In genomic region chr5:104415999-104416398, GRCm38 (mm10) we compare ENCODE assay signal across 25 mouse cellular contexts. TPM values are rescaled to one million over a fixed set of nuclear protein-coding genes. Genes with fewer than 3 reads are reported as not detected.
DNase-seq lines count a peak whose midpoint lies in the region; ATAC-seq and TF ChIP-seq lines count a peak whose summit lies in the region.
"Had no signal": no experiment of that assay in that cellular context is flagged by ENCODE, and none has a peak within 500 bp of the region (broad histone marks: within the 10 kb centered on the region; RNA-seq: fewer than 3 reads in every experiment).

No protein-coding gene starts in this region.

- no peak overlapping the region for H3K4me2 ChIP-seq in forebrain, embryonic 13.5 days
- no peak overlapping the region for H3K4me2 ChIP-seq in limb, embryonic 13.5 days (replicated peaks)
- H3K4me2 ChIP-seq: embryonic facial prominence, embryonic 15.5 days; heart, embryonic 11.5 days; heart, embryonic 15.5 days; hindbrain, embryonic 13.5 days; intestine, embryonic 15.5 days had no signal

- peak; percentile 68; the same call in 1 of the 2 replicates for ATAC-seq in forebrain, embryonic 13.5 days
- peak; percentile 54; the same call in 1 of the 2 replicates for ATAC-seq in limb, embryonic 13.5 days (ENCODE audit: low FRiP score, low read depth)
- ATAC-seq: hindbrain, postnatal 0 days; intestine, embryonic 15.5 days; Patski had no signal

- peaks cover 3% of the 10 kb centered on the region; the same call in 1 of the 2 replicates for H3K4me1 ChIP-seq in forebrain, embryonic 13.5 days
- no peaks in the 10 kb centered on the region for H3K4me1 ChIP-seq in forebrain, embryonic 10.5 days
- H3K4me1 ChIP-seq in embryonic fibroblast, embryonic 13.5 days (ENCODE audit: control insufficient read depth, insufficient read depth, low read length), result no peaks in the 10 kb centered on the region
- H3K4me1 ChIP-seq in limb, embryonic 13.5 days, result peaks cover 5% of the 10 kb centered on the region; the same call in 1 of the 2 replicates
- H3K4me1 ChIP-seq in kidney, adult 2 months (ENCODE audit: control insufficient read depth, insufficient read depth, low read length), result peaks cover 8% of the 10 kb centered on the region
- H3K4me1 ChIP-seq: embryonic facial prominence, embryonic 15.5 days; heart, embryonic 15.5 days; hindbrain, embryonic 13.5 days; intestine, embryonic 15.5 days had no signal

- no peaks in the 10 kb centered on the region for H3K36me3 ChIP-seq in forebrain, embryonic 13.5 days (ENCODE audit: poor library complexity, severe bottlenecking)
- H3K36me3 ChIP-seq in forebrain, embryonic 10.5 days (replicated peaks), result no peaks in the 10 kb centered on the region
- no peaks in the 10 kb centered on the region for H3K36me3 ChIP-seq in limb, embryonic 13.5 days
- H3K36me3 ChIP-seq in kidney, adult 2 months (ENCODE audit: control insufficient read depth, insufficient read depth, low read length), result no peaks in the 10 kb centered on the region
- H3K36me3 ChIP-seq: embryonic facial prominence, embryonic 15.5 days; heart, embryonic 15.5 days; hindbrain, embryonic 13.5 days; intestine, embryonic 15.5 days had no signal

- WGBS in forebrain, embryonic 13.5 days, result 34% methylated on average over 2 of the region's 2 CpGs
- WGBS in forebrain, embryonic 10.5 days, result 79% methylated on average over 2 of the region's 2 CpGs
- WGBS in limb, embryonic 13.5 days, result 13% methylated on average over 2 of the region's 2 CpGs
- 62% methylated on average over 2 of the region's 2 CpGs for WGBS in kidney, adult 2 months

- no peak for TF ChIP-seq CTCF in embryonic fibroblast, embryonic 13.5 days (IDR thresholded peaks at IDR 0.05; ENCODE audit: borderline replicate concordance, insufficient read depth, low read length)
- no peak for TF ChIP-seq CTCF in kidney, adult 2 months (conservative IDR thresholded peaks at IDR 0.05; ENCODE audit: insufficient read depth, insufficient read length, low read depth, low read length)

- no peak for DNase-seq in forebrain, embryonic 10.5 days (ENCODE audit: extremely low spot score, low spot score)
- DNase-seq in hindlimb bud, embryonic 11.5 days (ENCODE audit: extremely low spot score, low read depth, low spot score), result peak; percentile 83
- no peak for DNase-seq in embryo, embryonic 9.5 days (ENCODE audit: extremely low spot score)
- no peak for DNase-seq in embryo, embryonic 10.5 days (ENCODE audit: low spot score)
- DNase-seq in kidney, adult 2 months, result no peak
- DNase-seq: adrenal gland, adult 8-10 months; adrenal gland, postnatal 36 days; cerebellum, adult 11 months; cerebellum, adult 8-10 months; cerebellum, postnatal 14 days; gastrocnemius, postnatal 10 days; heart, adult 18-20 months; heart, postnatal 14 days; kidney, adult 18-20 months had no signal

- H3K27me3 ChIP-seq in forebrain, embryonic 13.5 days, result no peaks in the 10 kb centered on the region
- no peaks in the 10 kb centered on the region for H3K27me3 ChIP-seq in forebrain, embryonic 10.5 days (ENCODE audit: poor library complexity, severe bottlenecking)
- 0 out of 2 replicates have a peak, but pooled peaks cover 5% of the 10 kb centered on the region for H3K27me3 ChIP-seq in limb, embryonic 13.5 days
- no peaks in the 10 kb centered on the region; the same call in 1 of the 2 replicates for H3K27me3 ChIP-seq in kidney, adult 2 months (replicated peaks; ENCODE audit: control insufficient read depth, insufficient read depth, low read length)
- H3K27me3 ChIP-seq: CH12.LX; embryonic facial prominence, embryonic 15.5 days; heart, embryonic 15.5 days; hindbrain, embryonic 13.5 days; intestine, embryonic 15.5 days; Patski had no signal

- no peak for TF ChIP-seq POLR2A in embryonic fibroblast, embryonic 13.5 days (IDR thresholded peaks at IDR 0.05; ENCODE audit: low read depth, low read length)
- TF ChIP-seq POLR2A in kidney, adult 2 months (IDR thresholded peaks at IDR 0.05; ENCODE audit: low read depth, low read length), result no peak

- H3K9ac ChIP-seq in forebrain, embryonic 13.5 days, result no peak overlapping the region
- no peak overlapping the region for H3K9ac ChIP-seq in limb, embryonic 13.5 days
- H3K9ac ChIP-seq: embryonic facial prominence, embryonic 15.5 days; heart, embryonic 15.5 days; hindbrain, embryonic 13.5 days; intestine, embryonic 15.5 days had no signal

- no peak overlapping the region for H3K4me3 ChIP-seq in forebrain, embryonic 13.5 days
- no peak overlapping the region for H3K4me3 ChIP-seq in forebrain, embryonic 10.5 days
- H3K4me3 ChIP-seq in embryonic fibroblast, embryonic 13.5 days (ENCODE audit: insufficient read depth, low read length), result no peak overlapping the region
- no peak overlapping the region for H3K4me3 ChIP-seq in limb, embryonic 13.5 days
- no peak overlapping the region for H3K4me3 ChIP-seq in kidney, adult 2 months (ENCODE audit: insufficient read depth, low read depth, low read length)
- H3K4me3 ChIP-seq: embryonic facial prominence, embryonic 15.5 days; heart, embryonic 15.5 days; hindbrain, embryonic 13.5 days; intestine, embryonic 15.5 days had no signal

- H3K9me3 ChIP-seq in forebrain, embryonic 13.5 days (replicated peaks), result no peaks in the 10 kb centered on the region
- H3K9me3 ChIP-seq in forebrain, embryonic 10.5 days, result no peaks in the 10 kb centered on the region
- H3K9me3 ChIP-seq in limb, embryonic 13.5 days, result no peaks in the 10 kb centered on the region
- H3K9me3 ChIP-seq: embryonic facial prominence, embryonic 15.5 days; heart, embryonic 15.5 days; hindbrain, embryonic 13.5 days; intestine, embryonic 15.5 days had no signal

- no peak overlapping the region for H3K27ac ChIP-seq in forebrain, embryonic 13.5 days
- no peak overlapping the region for H3K27ac ChIP-seq in forebrain, embryonic 10.5 days
- peak overlapping the region; percentile 40; the same call in 1 of the 2 replicates for H3K27ac ChIP-seq in embryonic fibroblast, embryonic 13.5 days (ENCODE audit: insufficient read depth, low read length)
- no peak overlapping the region for H3K27ac ChIP-seq in limb, embryonic 13.5 days
- no peak overlapping the region for H3K27ac ChIP-seq in kidney, adult 2 months (ENCODE audit: insufficient read depth, low read depth, low read length)
- H3K27ac ChIP-seq: embryonic facial prominence, embryonic 15.5 days; heart, embryonic 15.5 days; hindbrain, embryonic 13.5 days; hindbrain, postnatal 0 days; intestine, embryonic 15.5 days had no signal

RNA-seq across cellular contexts. Expression of gene Spp1, which starts 18.9 kb away (rescaled TPM):
- polyA plus RNA-seq in forebrain, embryonic 13.5 days (2015; fragmentation: Nextera tagmentation; extraction: Ambion mirVana), result 5.8 and 7.7 TPM in 2 replicates
- 1.6 and 1.7 TPM in 2 replicates for polyA plus RNA-seq in forebrain, embryonic 10.5 days (2016; fragmentation: Nextera tagmentation; extraction: Ambion mirVana)
- 2,527 and 5,389 TPM in 2 replicates for polyA plus RNA-seq in embryonic fibroblast, embryonic 13.5 days (2011; ENCODE audit: insufficient read length, low read depth, missing spikeins)
- 11.1 and 11.3 TPM in 2 replicates for polyA plus RNA-seq in limb, embryonic 13.5 days (2015; fragmentation: Nextera tagmentation; extraction: Ambion mirVana)
- 1,966 and 1,980 TPM in 2 replicates for polyA plus RNA-seq in kidney, adult 2 months (2012; rRNA removed)

RNA-seq across cellular contexts. Expression of gene Pkd2, which starts 43.3 kb away (rescaled TPM):
- polyA plus RNA-seq in forebrain, embryonic 13.5 days (2015; fragmentation: Nextera tagmentation; extraction: Ambion mirVana), result 7.0 and 7.1 TPM in 2 replicates
- 7.4 and 7.7 TPM in 2 replicates for polyA plus RNA-seq in forebrain, embryonic 10.5 days (2016; fragmentation: Nextera tagmentation; extraction: Ambion mirVana)
- polyA plus RNA-seq in embryonic fibroblast, embryonic 13.5 days (2011; ENCODE audit: insufficient read length, low read depth, missing spikeins), result 108 and 119 TPM in 2 replicates
- 22.6 and 22.7 TPM in 2 replicates for polyA plus RNA-seq in limb, embryonic 13.5 days (2015; fragmentation: Nextera tagmentation; extraction: Ambion mirVana)
- 56.8 and 59.3 TPM in 2 replicates for polyA plus RNA-seq in kidney, adult 2 months (2012; rRNA removed)

Comparison
In these comparisons a context has a peak if more than half of its experiments do, and no peak if none do; other contexts are left out.
1. RNA of gene Spp1, which starts 18.9 kb away (polyA plus RNA-seq): 2,527 to 5,389 TPM in embryonic fibroblast, embryonic 13.5 days and 1,966 to 1,980 TPM in kidney, adult 2 months; 11.1 to 11.3 TPM in limb, embryonic 13.5 days, 5.8 to 7.7 TPM in forebrain, embryonic 13.5 days and 1.6 to 1.7 TPM in forebrain, embryonic 10.5 days; every median in the first group is over 100 times any median in the second.